Mouse (Mus musculus): ENCODE measurements around the gene Hoxb5. TPM values are rescaled to one million over a fixed set of nuclear protein-coding genes. Genes with fewer than 3 reads are reported as not detected.

Gene Hoxb5
- polyA plus RNA-seq, 1 experiment from 2014 or later: 19.2 TPM

- H3K4me3 ChIP-seq (ENCODE audit: low read length): peak overlapping the region; percentile 71
- peak overlapping the region; percentile 90 for H3K4me2 ChIP-seq (replicated peaks; ENCODE audit: low read depth, low read length)
- H3K27ac ChIP-seq (ENCODE audit: low read length): peak overlapping the region; percentile 99
- no peaks in the 10 kb centered on the region for H3K36me3 ChIP-seq (ENCODE audit: insufficient read depth, low read length)
- H3K9ac ChIP-seq (replicated peaks; ENCODE audit: low read length): peak overlapping the region; percentile 98
- H3K4me1 ChIP-seq (ENCODE audit: insufficient read depth, low read length): peaks cover 55% of the 10 kb centered on the region
- WGBS: under 1% methylated on average over 12 of the region's 12 CpGs
- no peak for ATAC-seq (ENCODE audit: low FRiP score, low TSS enrichment)
- H3K27me3 ChIP-seq (ENCODE audit: insufficient read depth, low read length): no peaks in the 10 kb centered on the region
- no peaks in the 10 kb centered on the region for H3K9me3 ChIP-seq (ENCODE audit: low read length)
Measured at GRCm38 (mm10) chr11:96292565-96293301, 10.4 kb upstream of the Hoxb5 start.

DNA sequence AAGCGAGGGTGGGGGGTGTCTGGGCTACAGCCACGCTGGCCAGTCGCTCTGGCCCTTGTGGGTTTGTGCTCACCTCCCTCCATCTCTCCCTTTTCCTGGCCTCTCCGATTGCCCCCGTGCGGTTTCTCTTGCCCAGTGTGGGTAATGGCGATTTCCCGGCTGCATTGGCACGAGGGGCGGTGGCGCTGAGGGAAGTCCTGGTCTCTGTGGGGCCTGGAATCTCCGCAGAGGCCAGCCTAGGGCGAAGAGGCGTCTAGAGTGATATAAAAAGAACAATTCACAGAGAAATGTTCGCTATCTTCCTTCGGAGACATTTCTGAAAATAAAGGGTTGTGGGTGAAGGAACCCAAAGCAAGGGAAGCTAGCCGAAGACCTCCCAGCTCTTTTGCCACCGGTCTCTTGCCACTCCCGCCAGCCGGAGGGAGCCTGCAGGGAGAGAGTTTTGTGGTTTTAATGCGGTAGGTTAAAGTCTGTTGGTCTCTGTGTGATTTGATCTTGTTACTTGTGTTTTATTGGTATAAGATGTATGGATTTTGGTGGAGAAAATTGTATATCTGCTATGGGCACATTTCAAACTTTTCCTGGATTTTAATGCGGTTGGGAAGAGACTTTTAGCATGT lies 9.7 kb upstream of the Hoxb5 start:
- no peak for ATAC-seq (ENCODE audit: low FRiP score, low TSS enrichment)
- Histone ChIP-seq H3K4me3 (ENCODE audit: low read length) (peak overlapping the region; percentile 71), H3K27ac (ENCODE audit: low read length) (peak overlapping the region; percentile 99), H3K9ac (replicated peaks; ENCODE audit: low read length) (peak overlapping the region; percentile 98), H3K4me2 (replicated peaks; ENCODE audit: low read depth, low read length) (peak overlapping the region; percentile 90), H3K4me1 (ENCODE audit: insufficient read depth, low read length) (peaks cover 56% of the 10 kb centered on the region), H3K27me3 (ENCODE audit: insufficient read depth, low read length) (no peaks in the 10 kb centered on the region), H3K9me3 (ENCODE audit: low read length) (no peaks in the 10 kb centered on the region), H3K36me3 (ENCODE audit: insufficient read depth, low read length) (no peaks in the 10 kb centered on the region)
- 2% methylated on average over 22 of the region's 22 CpGs for WGBS

DNA sequence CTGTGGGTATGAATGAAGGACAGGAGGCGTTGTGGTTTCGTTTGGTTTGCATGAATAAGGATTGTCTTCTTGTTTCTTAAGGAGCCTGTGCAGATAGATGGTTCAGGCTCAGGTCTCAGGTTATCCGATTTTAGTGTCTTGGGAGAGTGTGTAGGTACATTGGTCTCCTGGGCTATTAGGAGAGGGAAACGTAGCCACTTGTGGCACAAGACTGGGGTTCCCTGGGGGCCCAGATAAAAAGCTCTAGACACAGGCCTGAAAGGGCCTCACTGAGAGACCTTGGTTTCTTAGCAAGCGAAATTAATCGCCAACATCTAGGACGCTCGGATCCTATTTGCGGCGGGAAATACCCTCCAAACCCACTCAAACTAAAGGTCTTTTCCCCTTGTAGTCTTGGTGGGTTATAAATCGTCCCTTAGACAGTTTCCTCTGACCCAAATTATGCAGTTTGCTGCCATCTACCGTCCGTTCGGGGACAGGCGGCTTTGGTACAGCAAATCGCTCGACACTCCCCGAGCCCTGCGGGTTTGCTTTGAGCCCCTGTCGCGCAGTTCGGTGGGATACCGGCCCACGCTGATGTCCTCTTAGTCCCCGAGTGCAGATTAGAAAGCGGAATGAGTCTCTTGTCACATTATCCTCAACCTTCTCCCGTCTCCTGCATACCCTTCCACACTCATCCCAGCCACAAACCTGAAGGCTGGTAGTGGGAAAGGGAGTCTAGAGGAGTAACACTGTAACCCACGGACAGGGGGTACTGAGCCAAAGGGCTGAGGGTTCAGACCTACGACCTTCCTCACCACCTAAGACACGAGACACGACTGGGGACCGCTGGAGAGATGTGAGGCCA lies 8.7 kb upstream of the Hoxb5 start:
- peak overlapping the region; percentile 98 for H3K9ac ChIP-seq (replicated peaks; ENCODE audit: low read length)
- H3K27me3 ChIP-seq (ENCODE audit: insufficient read depth, low read length): no peaks in the 10 kb centered on the region
- ATAC-seq (ENCODE audit: low FRiP score, low TSS enrichment): 0 out of 2 replicates have a peak, but pooled peaks have one; percentile 31
- H3K9me3 ChIP-seq (ENCODE audit: low read length): no peaks in the 10 kb centered on the region
- peaks cover 53% of the 10 kb centered on the region for H3K4me1 ChIP-seq (ENCODE audit: insufficient read depth, low read length)
- no peaks in the 10 kb centered on the region for H3K36me3 ChIP-seq (ENCODE audit: insufficient read depth, low read length)
- H3K4me2 ChIP-seq (replicated peaks; ENCODE audit: low read depth, low read length): peak overlapping the region; percentile 90
- H3K4me3 ChIP-seq (ENCODE audit: low read length): peak overlapping the region; percentile 71
- H3K27ac ChIP-seq (ENCODE audit: low read length): peak overlapping the region; percentile 99
- under 1% methylated on average over 32 of the region's 32 CpGs for WGBS

DNA sequence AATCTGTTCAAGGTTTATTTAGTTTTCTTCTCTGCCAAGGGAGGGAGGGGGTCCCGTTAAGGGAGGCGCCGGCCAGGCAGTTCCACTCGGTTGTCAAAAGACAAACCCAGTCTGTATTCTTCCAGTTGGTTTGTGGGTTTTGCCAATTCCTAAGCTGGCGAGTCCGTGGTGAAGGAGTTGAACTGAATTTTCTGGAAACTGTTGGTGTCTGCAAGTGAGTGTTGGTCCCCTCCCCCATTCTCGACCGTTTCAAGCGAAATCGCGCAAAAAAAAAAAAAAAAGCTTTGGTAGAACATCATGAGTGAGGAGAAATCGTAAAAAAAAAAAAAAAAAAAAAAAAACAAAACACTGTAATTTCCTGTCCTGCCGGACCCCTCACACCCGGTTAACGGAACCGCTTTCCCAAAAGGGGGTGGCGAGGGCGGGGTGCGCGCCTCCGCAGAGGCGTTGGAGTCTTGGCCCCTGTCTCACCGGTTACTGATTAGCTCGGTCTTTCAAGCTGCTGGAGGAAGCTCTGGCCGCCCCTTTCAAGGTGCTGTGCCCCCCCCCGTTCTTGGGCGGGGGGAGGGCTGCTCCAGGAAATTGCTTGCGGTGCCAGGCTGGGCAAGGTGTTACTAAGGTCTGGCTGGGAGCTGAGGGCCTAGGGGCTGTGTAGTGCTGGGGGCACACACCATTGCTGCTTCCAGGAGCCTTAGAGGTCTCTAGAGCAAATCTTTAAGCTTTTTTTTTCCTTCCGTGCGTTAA lies 7.9 kb upstream of the Hoxb5 start:
- peak overlapping the region; percentile 98 for H3K9ac ChIP-seq (replicated peaks; ENCODE audit: low read length)
- ATAC-seq (ENCODE audit: low FRiP score, low TSS enrichment): peak; percentile 41
- under 1% methylated on average over 30 of the region's 30 CpGs for WGBS

GRCm38 (mm10) chr11:96296997-96297396 lies 6.1 kb upstream of the Hoxb5 start:
- Histone ChIP-seq H3K4me3 (ENCODE audit: low read length) (peak overlapping the region; percentile 71), H3K27me3 (ENCODE audit: insufficient read depth, low read length) (no peaks in the 10 kb centered on the region), H3K4me2 (replicated peaks; ENCODE audit: low read depth, low read length) (peak overlapping the region; percentile 90), H3K27ac (ENCODE audit: low read length) (peak overlapping the region; percentile 99), H3K9ac (replicated peaks; ENCODE audit: low read length) (peak overlapping the region; percentile 98), H3K9me3 (ENCODE audit: low read length) (no peaks in the 10 kb centered on the region), H3K36me3 (ENCODE audit: insufficient read depth, low read length) (0 out of 2 replicates have a peak, but pooled peaks cover 5% of the 10 kb centered on the region), H3K4me1 (ENCODE audit: insufficient read depth, low read length) (peaks cover 56% of the 10 kb centered on the region)
- ATAC-seq (ENCODE audit: low FRiP score, low TSS enrichment): no peak
- 25% methylated on average over 2 of the region's 2 CpGs for whole genome bisulfite sequencing

More for the DNA sequence above, 7.9 kb upstream of the Hoxb5 start:
- Histone ChIP-seq H3K4me1 (ENCODE audit: insufficient read depth, low read length) (peaks cover 54% of the 10 kb centered on the region), H3K4me3 (ENCODE audit: low read length) (peak overlapping the region; percentile 71), H3K4me2 (replicated peaks; ENCODE audit: low read depth, low read length) (peak overlapping the region; percentile 90), H3K27ac (ENCODE audit: low read length) (peak overlapping the region; percentile 99), H3K27me3 (ENCODE audit: insufficient read depth, low read length) (no peaks in the 10 kb centered on the region), H3K9me3 (ENCODE audit: low read length) (no peaks in the 10 kb centered on the region), H3K36me3 (ENCODE audit: insufficient read depth, low read length) (no peaks in the 10 kb centered on the region)

DNA sequence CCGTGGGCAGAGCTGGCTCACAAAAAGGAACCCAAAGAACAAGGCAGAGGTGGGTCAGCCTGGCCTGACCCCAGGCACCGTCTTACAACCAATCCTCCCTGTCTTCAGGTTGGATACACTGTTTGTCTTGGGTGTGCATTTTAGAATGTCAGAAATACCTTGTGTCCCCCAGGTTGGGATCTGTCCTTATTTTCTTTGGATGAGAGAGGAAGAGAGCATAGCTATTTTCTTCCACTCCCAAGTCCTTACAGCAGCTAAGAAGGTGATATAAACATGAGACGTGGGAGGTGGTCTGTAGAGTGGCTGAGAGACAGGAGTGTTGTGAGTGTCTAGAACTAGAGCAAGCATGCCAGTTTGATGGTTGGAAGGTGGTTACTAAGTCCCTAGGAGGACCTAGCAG lies 5.7 kb upstream of the Hoxb5 start:
- Histone ChIP-seq H3K27me3 (ENCODE audit: insufficient read depth, low read length) (no peaks in the 10 kb centered on the region), H3K4me3 (ENCODE audit: low read length) (peak overlapping the region; percentile 71)

GRCm38 (mm10) chr11:96297968-96298635 lies 5.0 kb upstream of the Hoxb5 start:
- Histone ChIP-seq H3K4me3 (ENCODE audit: low read length) (peak overlapping the region; percentile 71), H3K9me3 (ENCODE audit: low read length) (no peaks in the 10 kb centered on the region), H3K4me1 (ENCODE audit: insufficient read depth, low read length) (peaks cover 66% of the 10 kb centered on the region), H3K27me3 (ENCODE audit: insufficient read depth, low read length) (no peaks in the 10 kb centered on the region), H3K36me3 (ENCODE audit: insufficient read depth, low read length) (0 out of 2 replicates have a peak, but pooled peaks cover 5% of the 10 kb centered on the region), H3K27ac (ENCODE audit: low read length) (peak overlapping the region; percentile 99), H3K9ac (replicated peaks; ENCODE audit: low read length) (peak overlapping the region; percentile 98), H3K4me2 (replicated peaks; ENCODE audit: low read depth, low read length) (peak overlapping the region; percentile 90)
- 10% methylated on average over 11 of the region's 11 CpGs for WGBS
- ATAC-seq (ENCODE audit: low FRiP score, low TSS enrichment): no peak

More for the DNA sequence above, 5.7 kb upstream of the Hoxb5 start:
- peaks cover 60% of the 10 kb centered on the region for H3K4me1 ChIP-seq (ENCODE audit: insufficient read depth, low read length)
- H3K4me2 ChIP-seq (replicated peaks; ENCODE audit: low read depth, low read length): peak overlapping the region; percentile 90
- ATAC-seq (ENCODE audit: low FRiP score, low TSS enrichment): no peak
- H3K36me3 ChIP-seq (ENCODE audit: insufficient read depth, low read length): 0 out of 2 replicates have a peak, but pooled peaks cover 5% of the 10 kb centered on the region
- H3K27ac ChIP-seq (ENCODE audit: low read length): peak overlapping the region; percentile 99
- 31% methylated on average over 3 of the region's 3 CpGs for WGBS
- peak overlapping the region; percentile 98 for H3K9ac ChIP-seq (replicated peaks; ENCODE audit: low read length)
- H3K9me3 ChIP-seq (ENCODE audit: low read length): no peaks in the 10 kb centered on the region

GRCm38 (mm10) chr11:96298895-96299667 lies 4.1 kb upstream of the Hoxb5 start:
- H3K9ac ChIP-seq (replicated peaks; ENCODE audit: low read length): peak overlapping the region; percentile 98
- under 1% methylated on average over 63 of the region's 66 CpGs for WGBS
- ATAC-seq (ENCODE audit: low FRiP score, low TSS enrichment): peak; percentile 42
- H3K4me2 ChIP-seq (replicated peaks; ENCODE audit: low read depth, low read length): peak overlapping the region; percentile 90
- H3K36me3 ChIP-seq (ENCODE audit: insufficient read depth, low read length): 0 out of 2 replicates have a peak, but pooled peaks cover 5% of the 10 kb centered on the region
- H3K4me1 ChIP-seq (ENCODE audit: insufficient read depth, low read length): peaks cover 69% of the 10 kb centered on the region
- no peaks in the 10 kb centered on the region for H3K9me3 ChIP-seq (ENCODE audit: low read length)
- H3K27ac ChIP-seq (ENCODE audit: low read length): peak overlapping the region; percentile 99
- peak overlapping the region; percentile 71 for H3K4me3 ChIP-seq (ENCODE audit: low read length)
- H3K27me3 ChIP-seq (ENCODE audit: insufficient read depth, low read length): no peaks in the 10 kb centered on the region
